Mouse (Mus musculus): Measurements from ENCODE around the gene Cdh20. TPM values are rescaled to one million over a fixed set of nuclear protein-coding genes. Genes with fewer than 3 reads are reported as not detected.

The Cdh20 gene
- polyA plus RNA-seq, 1 experiment from 2014 or later: 1.7 TPM

DNA sequence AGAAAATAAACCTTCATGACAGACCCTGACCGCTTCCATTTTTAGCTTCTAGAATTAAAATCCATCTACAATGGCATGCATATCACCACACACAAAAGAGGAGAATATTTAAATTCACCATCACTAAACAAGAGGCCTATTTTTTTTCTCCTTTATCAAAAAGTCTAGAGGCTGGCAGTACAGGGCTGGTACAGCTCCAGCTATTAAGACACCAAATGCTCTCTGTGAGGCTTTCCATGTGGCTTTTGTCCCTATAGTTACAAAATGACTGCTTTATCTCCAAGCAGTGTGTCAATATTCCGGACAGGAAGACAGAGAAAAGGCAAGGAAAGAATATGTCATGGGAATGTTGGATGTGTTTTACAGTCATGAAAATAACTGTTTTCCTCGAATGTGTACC lies 27.8 kb downstream of the Cdh20 start:
- Histone ChIP-seq H3K9ac (ENCODE audit: low read length) (no peak overlapping the region), H3K4me1 (ENCODE audit: control insufficient read depth, insufficient read depth, low read length) (peaks cover 4% of the 10 kb centered on the region; the same call in 1 of the 2 replicates), H3K27ac (ENCODE audit: low read length) (no peak overlapping the region), H3K4me3 (ENCODE audit: low read length) (no peak overlapping the region), H3K36me3 (ENCODE audit: control insufficient read depth, insufficient read depth) (no peaks in the 10 kb centered on the region), H3K27me3 (ENCODE audit: control insufficient read depth, insufficient read depth, low read length) (no peaks in the 10 kb centered on the region), H3K4me2 (ENCODE audit: low read depth, low read length) (no peak overlapping the region), H3K9me3 (replicated peaks; ENCODE audit: control insufficient read depth, low read length) (no peaks in the 10 kb centered on the region)
- ATAC-seq (replicated peaks; ENCODE audit: extremely low read depth, insufficient read depth, low FRiP score): no peak
- WGBS: 55% methylated on average over 3 of the region's 3 CpGs

DNA sequence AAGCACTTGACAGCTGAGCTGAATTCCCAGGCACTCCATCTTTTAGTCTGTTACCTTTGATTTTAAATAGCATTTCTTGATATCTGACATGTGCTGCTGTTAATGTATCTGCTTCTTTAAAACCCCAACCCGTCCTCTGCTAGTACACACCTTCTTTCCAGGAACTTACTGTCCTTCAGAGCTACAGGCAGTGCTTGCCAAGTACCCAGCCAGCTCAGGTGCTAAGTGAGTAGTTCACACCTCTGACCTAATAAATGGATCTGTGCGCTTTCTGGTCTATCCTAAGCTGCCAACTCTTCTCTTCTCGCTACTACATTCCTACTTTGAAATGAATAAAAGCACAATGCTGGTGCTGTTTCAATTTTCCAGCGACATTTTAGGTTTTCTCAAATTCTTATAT lies 28.8 kb downstream of the Cdh20 start:
- H3K27ac ChIP-seq (ENCODE audit: low read length): no peak overlapping the region
- H3K9me3 ChIP-seq (replicated peaks; ENCODE audit: control insufficient read depth, low read length): no peaks in the 10 kb centered on the region
- WGBS: 64% methylated on average over 4 of the region's 4 CpGs
- H3K4me3 ChIP-seq (ENCODE audit: low read length): no peak overlapping the region
- no peaks in the 10 kb centered on the region for H3K27me3 ChIP-seq (ENCODE audit: control insufficient read depth, insufficient read depth, low read length)
- ATAC-seq (replicated peaks; ENCODE audit: extremely low read depth, insufficient read depth, low FRiP score): no peak
- H3K36me3 ChIP-seq (ENCODE audit: control insufficient read depth, insufficient read depth): no peaks in the 10 kb centered on the region
- no peak overlapping the region for H3K4me2 ChIP-seq (ENCODE audit: low read depth, low read length)
- H3K9ac ChIP-seq (ENCODE audit: low read length): no peak overlapping the region
- H3K4me1 ChIP-seq (ENCODE audit: control insufficient read depth, insufficient read depth, low read length): peaks cover 4% of the 10 kb centered on the region; the same call in 1 of the 2 replicates

DNA sequence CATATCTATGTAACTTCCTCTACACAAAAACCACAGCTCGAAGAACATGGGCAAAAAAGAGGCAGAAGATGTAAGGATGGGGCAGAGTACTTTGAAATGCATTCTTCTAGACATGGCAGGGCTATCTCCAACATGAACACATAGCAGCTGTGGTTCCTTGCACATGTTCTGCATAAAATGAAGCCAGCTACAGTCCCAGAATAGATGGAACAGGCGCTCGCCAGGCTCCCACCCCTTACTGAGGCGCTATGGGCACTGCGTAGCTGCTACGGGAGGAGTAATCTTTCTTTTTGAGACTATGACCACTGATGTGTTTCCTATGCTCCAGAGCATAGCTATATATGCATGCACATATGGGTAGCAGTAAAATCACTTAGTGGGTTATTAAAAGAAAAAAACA lies 36.4 kb downstream of the Cdh20 start:
- H3K9me3 ChIP-seq (replicated peaks; ENCODE audit: control insufficient read depth, low read length): no peaks in the 10 kb centered on the region
- no peak overlapping the region for H3K4me3 ChIP-seq (ENCODE audit: low read length)
- no peaks in the 10 kb centered on the region for H3K27me3 ChIP-seq (ENCODE audit: control insufficient read depth, insufficient read depth, low read length)
- WGBS: 87% methylated on average over 6 of the region's 6 CpGs
- H3K4me1 ChIP-seq (ENCODE audit: control insufficient read depth, insufficient read depth, low read length): no peaks in the 10 kb centered on the region
- ATAC-seq (replicated peaks; ENCODE audit: extremely low read depth, insufficient read depth, low FRiP score): no peak
- H3K4me2 ChIP-seq (ENCODE audit: low read depth, low read length): no peak overlapping the region
- no peaks in the 10 kb centered on the region for H3K36me3 ChIP-seq (ENCODE audit: control insufficient read depth, insufficient read depth)
- no peak overlapping the region for H3K9ac ChIP-seq (ENCODE audit: low read length)
- H3K27ac ChIP-seq (ENCODE audit: low read length): no peak overlapping the region

DNA sequence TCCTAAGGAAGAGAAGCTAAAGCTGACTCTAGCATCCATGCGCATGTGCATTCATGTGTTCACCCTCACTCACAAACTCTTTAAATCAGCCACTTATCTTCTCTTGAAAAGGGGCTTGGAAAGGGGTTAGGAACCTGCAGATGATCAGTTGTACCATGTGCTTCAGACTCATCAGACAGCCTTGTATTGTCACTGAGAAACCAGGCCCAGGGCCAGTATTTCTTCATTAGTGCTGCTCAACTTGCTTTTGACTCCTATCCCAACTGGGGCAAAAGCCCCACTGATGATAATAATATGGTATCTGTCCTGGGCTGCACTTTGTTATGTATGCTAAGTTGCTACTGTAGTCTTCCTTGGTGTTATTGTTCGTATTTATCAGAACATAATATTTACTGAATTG lies 38.9 kb downstream of the Cdh20 start:
- 89% methylated on average over 2 of the region's 2 CpGs for WGBS
- Histone ChIP-seq H3K27ac (ENCODE audit: low read length) (no peak overlapping the region), H3K4me2 (ENCODE audit: low read depth, low read length) (no peak overlapping the region), H3K36me3 (ENCODE audit: control insufficient read depth, insufficient read depth) (no peaks in the 10 kb centered on the region), H3K9ac (ENCODE audit: low read length) (no peak overlapping the region), H3K4me1 (ENCODE audit: control insufficient read depth, insufficient read depth, low read length) (no peaks in the 10 kb centered on the region), H3K4me3 (ENCODE audit: low read length) (no peak overlapping the region), H3K27me3 (ENCODE audit: control insufficient read depth, insufficient read depth, low read length) (no peaks in the 10 kb centered on the region), H3K9me3 (replicated peaks; ENCODE audit: control insufficient read depth, low read length) (no peaks in the 10 kb centered on the region)
- ATAC-seq (replicated peaks; ENCODE audit: extremely low read depth, insufficient read depth, low FRiP score): no peak

- Histone ChIP-seq H3K27ac (ENCODE audit: low read length) (peak overlapping the region; percentile 86), H3K4me1 (ENCODE audit: control insufficient read depth, insufficient read depth, low read length) (peaks cover 13% of the 10 kb centered on the region), H3K36me3 (ENCODE audit: control insufficient read depth, insufficient read depth) (no peaks in the 10 kb centered on the region), H3K27me3 (ENCODE audit: control insufficient read depth, insufficient read depth, low read length) (no peaks in the 10 kb centered on the region), H3K4me3 (ENCODE audit: low read length) (no peak overlapping the region), H3K9ac (ENCODE audit: low read length) (no peak overlapping the region), H3K4me2 (ENCODE audit: low read depth, low read length) (no peak overlapping the region), H3K9me3 (replicated peaks; ENCODE audit: control insufficient read depth, low read length) (no peaks in the 10 kb centered on the region)
- peak; percentile 90 for ATAC-seq (replicated peaks; ENCODE audit: extremely low read depth, insufficient read depth, low FRiP score)
- 22% methylated on average over 2 of the region's 2 CpGs for WGBS
Measured at GRCm38 (mm10) chr1:104817510-104817909, 49.2 kb downstream of the Cdh20 start.

DNA sequence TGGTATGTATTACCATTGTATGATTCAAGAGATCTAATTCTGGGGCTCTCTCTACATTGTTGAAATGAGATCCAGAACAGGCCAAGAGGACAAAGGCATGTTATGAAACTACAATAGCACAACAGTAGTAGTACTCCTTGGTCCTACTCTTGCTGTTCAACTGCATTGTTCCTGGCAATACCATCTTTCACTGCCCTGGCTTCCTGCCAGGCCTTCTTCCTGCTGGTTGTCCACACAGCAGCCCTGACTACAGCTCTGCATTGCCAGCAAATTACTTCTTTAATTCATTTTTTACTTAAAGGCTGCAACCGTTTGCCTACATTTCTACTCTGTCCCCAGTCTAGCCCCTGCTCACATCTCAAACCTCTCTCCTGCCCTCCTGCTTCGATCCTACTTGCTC lies 59.8 kb downstream of the Cdh20 start:
- no peak overlapping the region for H3K4me3 ChIP-seq (ENCODE audit: low read length)
- H3K27me3 ChIP-seq (ENCODE audit: control insufficient read depth, insufficient read depth, low read length): no peaks in the 10 kb centered on the region
- ATAC-seq (replicated peaks; ENCODE audit: extremely low read depth, insufficient read depth, low FRiP score): no peak
- H3K4me1 ChIP-seq (ENCODE audit: control insufficient read depth, insufficient read depth, low read length): no peaks in the 10 kb centered on the region
- WGBS: 83% methylated on average over 2 of the region's 2 CpGs
- H3K27ac ChIP-seq (ENCODE audit: low read length): no peak overlapping the region
- H3K36me3 ChIP-seq (ENCODE audit: control insufficient read depth, insufficient read depth): no peaks in the 10 kb centered on the region
- no peaks in the 10 kb centered on the region for H3K9me3 ChIP-seq (replicated peaks; ENCODE audit: control insufficient read depth, low read length)
- H3K4me2 ChIP-seq (ENCODE audit: low read depth, low read length): no peak overlapping the region
- no peak overlapping the region for H3K9ac ChIP-seq (ENCODE audit: low read length)

DNA sequence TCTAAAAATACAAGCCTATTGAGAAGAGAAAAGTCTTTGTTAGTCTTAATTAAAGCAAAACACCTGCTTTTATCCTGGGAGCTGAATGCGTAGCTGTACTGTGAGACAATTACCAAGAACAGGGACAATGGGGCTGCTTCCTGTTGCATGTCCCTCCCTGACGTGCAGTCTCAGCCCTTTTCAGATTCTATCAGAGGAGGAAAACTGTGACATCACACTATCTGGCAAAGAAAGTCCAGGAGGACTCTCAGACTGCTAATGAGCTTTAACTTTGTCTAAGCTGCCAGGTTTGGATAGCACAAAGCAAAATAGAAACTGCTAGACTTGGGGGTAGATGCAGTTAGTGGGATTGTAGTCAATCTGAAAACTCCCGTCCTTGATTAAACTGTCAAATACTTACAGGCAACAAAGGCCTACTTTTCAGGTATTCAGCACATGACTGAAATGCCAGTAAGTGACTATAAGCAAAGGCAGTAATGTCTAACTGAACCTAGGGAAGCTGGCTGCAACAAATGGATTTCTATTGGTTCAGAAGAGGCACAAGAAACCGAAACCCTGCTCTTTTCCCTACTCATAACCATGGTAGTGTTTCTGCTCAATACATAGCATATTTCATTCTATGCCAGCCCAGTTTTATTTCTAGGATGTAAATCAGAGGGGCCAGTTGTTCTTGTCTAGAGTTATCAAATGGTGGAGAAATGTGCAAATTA lies 70.0 kb downstream of the Cdh20 start:
- no peak overlapping the region for H3K4me2 ChIP-seq (ENCODE audit: low read depth, low read length)
- no peaks in the 10 kb centered on the region for H3K9me3 ChIP-seq (replicated peaks; ENCODE audit: control insufficient read depth, low read length)
- H3K27me3 ChIP-seq (ENCODE audit: control insufficient read depth, insufficient read depth, low read length): no peaks in the 10 kb centered on the region
- no peak for ATAC-seq (replicated peaks; ENCODE audit: extremely low read depth, insufficient read depth, low FRiP score)
- H3K9ac ChIP-seq (ENCODE audit: low read length): no peak overlapping the region
- H3K27ac ChIP-seq (ENCODE audit: low read length): no peak overlapping the region
- no peaks in the 10 kb centered on the region for H3K4me1 ChIP-seq (ENCODE audit: control insufficient read depth, insufficient read depth, low read length)
- 59% methylated on average over 4 of the region's 4 CpGs for WGBS
- H3K4me3 ChIP-seq (ENCODE audit: low read length): no peak overlapping the region
- H3K36me3 ChIP-seq (ENCODE audit: control insufficient read depth, insufficient read depth): no peaks in the 10 kb centered on the region

DNA sequence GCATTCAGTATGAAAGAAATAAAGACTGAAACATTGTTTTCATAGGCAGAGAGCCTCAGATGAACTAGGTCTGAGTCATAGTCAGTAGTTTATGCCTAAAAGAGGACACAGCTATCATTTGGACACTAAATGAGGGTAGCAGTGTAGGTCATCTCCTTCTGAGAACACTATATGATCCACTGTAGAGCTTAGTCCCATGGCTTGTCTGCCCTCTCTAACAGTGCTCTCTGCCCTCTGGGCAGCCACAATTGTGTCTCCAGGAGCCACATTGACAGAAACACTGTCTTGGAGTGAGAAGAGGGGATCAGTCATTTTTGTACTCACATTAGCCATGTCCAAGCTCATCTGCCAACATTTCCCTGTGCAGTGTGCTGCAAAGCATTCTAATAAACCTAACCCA lies 70.7 kb downstream of the Cdh20 start:
- Histone ChIP-seq H3K4me3 (ENCODE audit: low read length) (no peak overlapping the region), H3K4me1 (ENCODE audit: control insufficient read depth, insufficient read depth, low read length) (no peaks in the 10 kb centered on the region), H3K36me3 (ENCODE audit: control insufficient read depth, insufficient read depth) (no peaks in the 10 kb centered on the region), H3K27me3 (ENCODE audit: control insufficient read depth, insufficient read depth, low read length) (no peaks in the 10 kb centered on the region), H3K9ac (ENCODE audit: low read length) (no peak overlapping the region), H3K4me2 (ENCODE audit: low read depth, low read length) (no peak overlapping the region), H3K27ac (ENCODE audit: low read length) (no peak overlapping the region), H3K9me3 (replicated peaks; ENCODE audit: control insufficient read depth, low read length) (no peaks in the 10 kb centered on the region)
- ATAC-seq (replicated peaks; ENCODE audit: extremely low read depth, insufficient read depth, low FRiP score): no peak

DNA sequence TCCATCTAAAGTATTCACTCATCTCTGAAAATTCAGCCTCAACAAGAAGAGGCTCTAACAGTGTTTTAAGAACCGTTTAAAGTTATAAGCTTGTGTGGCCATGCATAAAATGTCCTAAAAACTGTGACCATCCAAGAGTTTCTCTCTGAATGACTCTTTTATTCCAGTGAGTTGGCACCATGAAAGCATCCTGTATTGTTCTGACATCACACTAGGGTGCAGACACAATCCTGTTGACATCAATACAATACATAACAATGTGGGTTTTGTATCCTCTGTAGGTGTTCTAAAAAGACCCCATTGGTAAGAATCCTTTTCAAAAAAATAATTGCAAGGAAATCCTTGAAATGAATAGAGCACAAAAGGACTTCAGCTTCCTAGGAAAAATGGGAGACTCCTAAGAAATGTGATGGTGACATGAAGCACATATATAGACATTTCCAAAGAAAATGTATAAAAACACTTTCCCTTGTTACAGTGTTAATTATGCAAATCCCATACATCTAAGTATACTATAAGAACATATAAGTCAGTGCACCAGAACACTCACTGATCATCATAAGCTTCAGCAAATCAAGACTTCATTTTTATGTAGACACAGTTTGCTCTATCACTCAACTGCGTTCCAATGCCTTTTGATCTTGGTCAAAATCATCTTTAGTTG lies 80.1 kb downstream of the Cdh20 start:
- Histone ChIP-seq H3K36me3 (ENCODE audit: control insufficient read depth, insufficient read depth) (no peaks in the 10 kb centered on the region), H3K27ac (ENCODE audit: low read length) (no peak overlapping the region), H3K9me3 (replicated peaks; ENCODE audit: control insufficient read depth, low read length) (no peaks in the 10 kb centered on the region), H3K27me3 (ENCODE audit: control insufficient read depth, insufficient read depth, low read length) (no peaks in the 10 kb centered on the region), H3K4me3 (ENCODE audit: low read length) (no peak overlapping the region), H3K4me1 (ENCODE audit: control insufficient read depth, insufficient read depth, low read length) (no peaks in the 10 kb centered on the region), H3K9ac (ENCODE audit: low read length) (no peak overlapping the region), H3K4me2 (ENCODE audit: low read depth, low read length) (no peak overlapping the region)
- no peak for ATAC-seq (replicated peaks; ENCODE audit: extremely low read depth, insufficient read depth, low FRiP score)
- WGBS: 69% methylated on average over 2 of the region's 2 CpGs
